Mouse (Mus musculus) telencephalon, adult 2 months (tissue): ENCODE measurements around the gene Umod.

Experiments
- DNase-seq: peaks from one replicate; pipeline ENCODE4 v3.0.0-alpha.2; 2011; ENCODE audit warnings: low read depth, low spot score

Gene Umod

GRCm38 (mm10) chr7:119441938-119442337, 37.1 kb downstream of the Umod start:
- no peak for DNase-seq

DNA sequence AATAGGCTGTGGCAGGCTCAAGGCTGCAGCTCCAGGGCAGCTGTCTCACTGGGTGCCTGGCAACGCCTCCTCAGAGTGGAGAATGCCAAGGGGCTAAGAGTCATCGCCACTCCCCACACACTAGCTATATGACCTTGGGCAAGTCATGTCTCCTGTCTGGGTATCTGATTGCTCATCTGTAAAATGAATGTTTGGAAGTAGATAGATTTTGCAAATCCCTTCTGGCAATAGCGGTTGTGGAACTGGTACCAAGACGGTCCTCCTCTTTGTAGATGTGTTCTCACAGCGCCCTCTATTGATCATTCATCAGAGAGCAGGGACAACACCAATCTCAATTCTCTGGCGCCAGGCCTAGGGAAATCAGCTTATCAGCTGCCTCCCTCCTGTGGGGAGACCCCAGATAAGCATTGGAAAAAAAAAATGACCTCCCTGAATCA, 51.9 kb downstream of the Umod start:
- peak; percentile 48 for DNase-seq

DNA sequence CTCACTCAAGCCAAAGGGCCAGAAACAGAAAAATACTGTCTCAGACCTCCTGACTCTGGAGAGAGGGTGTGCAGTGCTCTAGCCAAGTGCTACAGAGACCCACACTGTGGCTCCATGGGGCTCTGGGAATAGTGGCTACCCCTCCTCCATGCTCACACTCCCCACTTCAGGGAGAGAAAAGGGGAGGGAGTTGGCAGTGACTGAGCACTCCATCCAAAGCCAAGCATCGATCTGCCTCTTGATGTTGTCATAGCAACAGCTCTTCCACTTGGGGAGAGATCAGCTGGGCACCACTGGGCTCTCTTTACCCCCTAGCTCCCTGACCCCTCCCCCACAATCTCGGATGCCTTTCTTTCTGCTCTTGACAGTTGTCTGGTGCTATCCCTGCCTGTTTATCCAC, 58.4 kb downstream of the Umod start:
- DNase-seq: no peak

DNA sequence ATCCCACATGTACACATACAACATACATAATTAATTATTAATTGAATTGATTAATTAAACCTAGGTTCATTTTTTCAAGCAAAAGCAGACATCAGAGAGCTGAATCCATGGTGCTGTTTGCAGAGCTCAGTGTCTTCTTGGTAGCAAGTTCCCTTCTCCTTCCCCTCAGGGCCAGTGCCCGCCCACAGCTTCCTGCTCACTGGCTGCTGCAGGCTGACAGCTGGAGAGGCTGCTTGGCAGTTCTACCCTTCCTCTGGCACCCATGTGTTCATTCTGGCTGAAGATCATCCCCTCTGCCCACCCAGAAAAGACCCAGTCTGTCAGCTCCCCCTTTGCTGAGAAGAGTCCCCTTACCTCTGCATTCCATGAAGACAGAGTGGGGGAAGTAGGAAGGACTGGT, 60.6 kb downstream of the Umod start:
- no peak for DNase-seq
